Mouse (Mus musculus): ENCODE measurements around the gene Sft2d2. TPM values are rescaled to one million over a fixed set of nuclear protein-coding genes. Genes with fewer than 3 reads are reported as not detected.

Sft2d2 gene
- total and polyA plus RNA-seq, 2 experiments from 2014 or later, result 4.6 to 8.8 TPM

DNA sequence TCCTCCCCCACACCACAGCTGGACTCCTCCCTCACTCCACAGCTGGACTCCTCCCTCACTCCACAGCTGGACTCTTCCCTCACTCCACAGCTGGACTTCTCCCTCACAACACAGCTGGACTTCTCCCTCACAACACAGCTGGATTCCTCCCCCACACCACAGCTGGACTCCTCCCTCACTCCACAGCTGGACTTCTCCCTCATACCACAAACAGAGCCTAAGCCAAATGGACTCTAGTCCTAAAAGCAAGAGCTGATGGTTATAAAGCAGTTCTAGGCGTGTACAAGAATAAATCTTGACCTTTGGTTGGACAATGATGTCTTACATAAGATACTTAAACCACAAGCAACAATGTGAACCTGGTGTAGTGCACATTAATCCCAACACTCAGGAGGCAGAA, 4.7 kb upstream of the Sft2d2 start:
- 63% methylated on average over 1 of the region's 1 CpGs for WGBS
- H3K27ac ChIP-seq (ENCODE audit: low read depth, low read length), result no peak overlapping the region
- no peak for TF ChIP-seq CTCF (IDR thresholded peaks at IDR 0.05; ENCODE audit: low read depth)

GRCm38 (mm10) chr1:165197875-165198274, 3.6 kb upstream of the Sft2d2 start:
- Histone ChIP-seq H3K9ac (no peak overlapping the region), H3K4me2 (ENCODE audit: low read depth) (no peak overlapping the region), H3K4me1 (ENCODE audit: insufficient read depth) (no peaks in the 10 kb centered on the region), H3K27ac (ENCODE audit: low read depth, low read length) (no peak overlapping the region), H3K4me3 (ENCODE audit: low read depth, low read length) (no peak overlapping the region), H3K9me3 (ENCODE audit: low read length) (no peaks in the 10 kb centered on the region), H3K27me3 (ENCODE audit: insufficient read depth, low read length) (no peaks in the 10 kb centered on the region), H3K36me3 (ENCODE audit: insufficient read depth) (no peaks in the 10 kb centered on the region)
- TF ChIP-seq CTCF (IDR thresholded peaks at IDR 0.05; ENCODE audit: low read depth), result no peak
- DNase-seq (no peak), ATAC-seq (no peak)
- WGBS, result 84% methylated on average over 3 of the region's 3 CpGs

More for the DNA sequence above, 4.7 kb upstream of the Sft2d2 start:
- H3K9ac ChIP-seq, result no peak overlapping the region
- H3K27me3 ChIP-seq (ENCODE audit: insufficient read depth, low read length), result no peaks in the 10 kb centered on the region
- ATAC-seq (no peak), DNase-seq (no peak)
- H3K4me2 ChIP-seq (ENCODE audit: low read depth), result no peak overlapping the region
- no peak overlapping the region for H3K4me3 ChIP-seq (ENCODE audit: low read depth, low read length)
- no peaks in the 10 kb centered on the region for H3K36me3 ChIP-seq (ENCODE audit: insufficient read depth)
- no peaks in the 10 kb centered on the region for H3K9me3 ChIP-seq (ENCODE audit: low read length)
- no peaks in the 10 kb centered on the region for H3K4me1 ChIP-seq (ENCODE audit: insufficient read depth)

DNA sequence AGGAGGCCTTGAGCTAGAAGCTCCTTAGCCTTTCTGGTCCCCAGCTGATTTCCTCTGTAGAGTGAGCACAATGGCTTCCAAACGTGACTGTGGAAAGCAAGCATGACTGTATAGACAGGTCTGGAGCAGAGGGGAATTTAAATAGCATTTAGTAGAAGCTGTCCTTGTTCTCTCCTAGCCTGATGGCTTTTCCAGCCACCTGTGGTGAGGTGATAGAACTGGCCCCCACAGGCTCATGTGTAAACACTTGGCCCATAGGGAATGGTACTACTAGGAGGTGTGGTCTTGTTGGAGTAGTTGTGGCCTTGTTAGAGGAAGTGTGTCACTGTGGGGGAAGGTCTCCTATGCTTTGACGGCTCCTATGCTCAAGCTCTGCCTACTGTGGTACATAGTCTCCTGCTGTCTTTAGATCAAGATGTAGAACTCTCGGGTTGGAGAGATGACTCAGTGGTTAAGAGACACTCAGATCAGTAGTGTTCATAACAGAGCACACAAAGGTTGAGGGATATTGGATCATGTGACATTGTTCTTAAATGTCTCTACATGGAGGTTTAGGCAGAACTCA, 1.2 kb upstream of the Sft2d2 start:
- Histone ChIP-seq H3K9me3 (ENCODE audit: low read length) (no peaks in the 10 kb centered on the region), H3K36me3 (ENCODE audit: insufficient read depth) (no peaks in the 10 kb centered on the region), H3K27ac (ENCODE audit: low read depth, low read length) (no peak overlapping the region), H3K4me1 (ENCODE audit: insufficient read depth) (no peaks in the 10 kb centered on the region), H3K4me3 (ENCODE audit: low read depth, low read length) (no peak overlapping the region), H3K4me2 (ENCODE audit: low read depth) (no peak overlapping the region), H3K27me3 (ENCODE audit: insufficient read depth, low read length) (no peaks in the 10 kb centered on the region), H3K9ac (no peak overlapping the region)
- DNase-seq (no peak), ATAC-seq (no peak)
- no peak for TF ChIP-seq CTCF (IDR thresholded peaks at IDR 0.05; ENCODE audit: low read depth)
- WGBS, result 71% methylated on average over 3 of the region's 3 CpGs

- 7% methylated on average over 5 of the region's 5 CpGs for WGBS
- H3K27me3 ChIP-seq (ENCODE audit: insufficient read depth, low read length), result no peaks in the 10 kb centered on the region
- H3K9ac ChIP-seq, result peak overlapping the region; percentile 48
- no peak for TF ChIP-seq CTCF (IDR thresholded peaks at IDR 0.05; ENCODE audit: low read depth)
- H3K4me2 ChIP-seq (ENCODE audit: low read depth), result peak overlapping the region; percentile 92
- no peak overlapping the region for H3K27ac ChIP-seq (ENCODE audit: low read depth, low read length)
- ATAC-seq (0 out of 2 replicates have a peak, but pooled peaks have one; percentile 3), DNase-seq (no peak)
- H3K9me3 ChIP-seq (ENCODE audit: low read length), result no peaks in the 10 kb centered on the region
- peak overlapping the region; percentile 54 for H3K4me3 ChIP-seq (ENCODE audit: low read depth, low read length)
- no peaks in the 10 kb centered on the region for H3K4me1 ChIP-seq (ENCODE audit: insufficient read depth)
- H3K36me3 ChIP-seq (ENCODE audit: insufficient read depth), result no peaks in the 10 kb centered on the region
Observed at GRCm38 (mm10) chr1:165194662-165195013, 400 bp upstream of the Sft2d2 start.

GRCm38 (mm10) chr1:165193426-165193825, 812 bp downstream of the Sft2d2 start:
- Histone ChIP-seq H3K4me3 (ENCODE audit: low read depth, low read length) (peak overlapping the region; percentile 54), H3K27ac (ENCODE audit: low read depth, low read length) (no peak overlapping the region), H3K4me2 (ENCODE audit: low read depth) (peak overlapping the region; percentile 92), H3K27me3 (ENCODE audit: insufficient read depth, low read length) (no peaks in the 10 kb centered on the region), H3K9me3 (ENCODE audit: low read length) (no peaks in the 10 kb centered on the region), H3K9ac (peak overlapping the region; percentile 48; the same call in 1 of the 2 replicates), H3K4me1 (ENCODE audit: insufficient read depth) (no peaks in the 10 kb centered on the region), H3K36me3 (ENCODE audit: insufficient read depth) (no peaks in the 10 kb centered on the region)
- 23% methylated on average over 7 of the region's 7 CpGs for WGBS
- DNase-seq (no peak), ATAC-seq (no peak)
- TF ChIP-seq CTCF (IDR thresholded peaks at IDR 0.05; ENCODE audit: low read depth), result no peak

DNA sequence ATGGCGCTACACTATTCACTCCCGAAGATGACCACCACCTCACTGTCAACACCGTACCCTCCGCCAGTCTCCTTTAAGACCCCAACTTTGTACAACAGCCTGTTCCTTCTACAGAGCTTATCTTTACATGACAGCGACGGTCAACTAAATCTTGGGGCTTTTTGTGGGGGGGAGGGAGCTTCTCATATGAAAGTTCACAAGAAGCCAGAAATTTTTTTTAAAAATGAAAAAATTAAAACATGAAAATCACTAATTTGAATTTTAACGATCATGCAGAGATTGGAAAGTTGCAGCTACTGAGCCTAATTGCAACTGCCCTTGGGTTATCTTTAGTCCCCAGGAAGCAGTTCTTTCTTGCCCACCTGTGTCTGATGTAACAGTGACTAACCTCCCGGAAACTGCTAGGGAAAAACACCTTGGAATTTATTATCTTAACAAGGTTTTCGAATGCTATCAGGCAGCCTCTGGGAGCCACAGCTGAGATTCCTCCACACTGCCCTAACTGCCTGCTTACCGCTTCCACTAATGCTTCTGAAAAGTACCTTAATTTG, 1.4 kb downstream of the Sft2d2 start:
- TF ChIP-seq CTCF (IDR thresholded peaks at IDR 0.05; ENCODE audit: low read depth), result no peak

GRCm38 (mm10) chr1:165192102-165192501, 2.1 kb downstream of the Sft2d2 start:
- Histone ChIP-seq H3K9ac (no peak overlapping the region), H3K4me3 (ENCODE audit: low read depth, low read length) (no peak overlapping the region), H3K27ac (ENCODE audit: low read depth, low read length) (no peak overlapping the region), H3K4me2 (ENCODE audit: low read depth) (peak overlapping the region; percentile 23; the same call in 1 of the 2 replicates), H3K4me1 (ENCODE audit: insufficient read depth) (0 out of 2 replicates have a peak, but pooled peaks cover 5% of the 10 kb centered on the region), H3K27me3 (ENCODE audit: insufficient read depth, low read length) (no peaks in the 10 kb centered on the region), H3K36me3 (ENCODE audit: insufficient read depth) (no peaks in the 10 kb centered on the region), H3K9me3 (ENCODE audit: low read length) (no peaks in the 10 kb centered on the region)
- no peak for TF ChIP-seq CTCF (IDR thresholded peaks at IDR 0.05; ENCODE audit: low read depth)
- ATAC-seq, result no peak
- 84% methylated on average over 4 of the region's 4 CpGs for WGBS
- no peak for DNase-seq

More for the DNA sequence above, 1.4 kb downstream of the Sft2d2 start:
- H3K27me3 ChIP-seq (ENCODE audit: insufficient read depth, low read length), result no peaks in the 10 kb centered on the region
- DNase-seq, result no peak
- ATAC-seq, result no peak
- no peak overlapping the region for H3K9ac ChIP-seq
- H3K4me3 ChIP-seq (ENCODE audit: low read depth, low read length), result no peak overlapping the region
- H3K4me2 ChIP-seq (ENCODE audit: low read depth), result 0 out of 2 replicates have a peak overlapping the region, but pooled peaks have one; percentile 92
- H3K9me3 ChIP-seq (ENCODE audit: low read length), result no peaks in the 10 kb centered on the region
- H3K36me3 ChIP-seq (ENCODE audit: insufficient read depth), result no peaks in the 10 kb centered on the region
- H3K4me1 ChIP-seq (ENCODE audit: insufficient read depth), result no peaks in the 10 kb centered on the region
- H3K27ac ChIP-seq (ENCODE audit: low read depth, low read length), result no peak overlapping the region
- WGBS, result 84% methylated on average over 10 of the region's 10 CpGs

All from forebrain, postnatal 0 days (tissue).